ENCODE assay signal across 24 mouse cellular contexts in the genomic region with DNA sequence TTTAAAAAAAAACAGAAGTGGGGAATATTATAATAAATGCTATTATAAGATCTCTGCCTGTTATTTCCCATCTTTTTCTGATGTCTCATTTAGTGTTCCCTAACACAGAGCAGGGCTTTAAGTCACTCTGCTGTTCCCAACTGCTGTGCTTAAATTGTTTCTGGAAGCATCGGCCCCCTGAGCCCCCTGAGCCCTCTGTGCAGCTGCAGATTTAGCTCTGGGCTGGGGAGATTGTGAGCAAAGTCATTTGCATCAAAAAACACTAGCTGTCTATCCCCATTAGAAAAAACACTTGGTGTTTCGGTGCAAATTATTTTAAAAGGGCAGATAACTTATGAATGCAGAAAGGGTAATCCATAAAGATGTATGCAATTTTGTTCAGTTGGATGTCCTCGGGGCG.
DNase-seq lines count a peak whose midpoint lies in the region; ATAC-seq and TF ChIP-seq lines count a peak whose summit lies in the region.
"Had no signal": no experiment of that assay in that cellular context is flagged by ENCODE, and none has a peak within 500 bp of the region (broad histone marks: within the 10 kb centered on the region; RNA-seq: fewer than 3 reads in every experiment).

No protein-coding gene starts in this region.

- H3K4me3 ChIP-seq in heart, embryonic 10.5 days = no peak overlapping the region
- H3K4me3 ChIP-seq in limb, embryonic 12.5 days (replicated peaks) = no peak overlapping the region
- H3K4me3 ChIP-seq in limb, embryonic 10.5 days = no peak overlapping the region
- no peak overlapping the region for H3K4me3 ChIP-seq in forebrain, embryonic 16.5 days (replicated peaks; ENCODE audit: low read length)
- H3K4me3 ChIP-seq: embryonic facial prominence, embryonic 13.5 days; heart, embryonic 15.5 days; limb, embryonic 13.5 days; lung, embryonic 15.5 days had no signal

- TF ChIP-seq POLR2A in brain, embryonic 14.5 days (IDR thresholded peaks at IDR 0.05; ENCODE audit: borderline replicate concordance, extremely low read depth, insufficient read depth, insufficient read length, poor library complexity, severe bottlenecking) = no peak

- TF ChIP-seq CTCF in brain, embryonic 14.5 days (IDR thresholded peaks at IDR 0.05; ENCODE audit: borderline replicate concordance, extremely low read depth, insufficient read depth, insufficient read length) = no peak

- no peak overlapping the region for H3K4me2 ChIP-seq in limb, embryonic 12.5 days
- H3K4me2 ChIP-seq in forebrain, embryonic 16.5 days (ENCODE audit: low read length) = no peak overlapping the region
- H3K4me2 ChIP-seq: embryonic facial prominence, embryonic 13.5 days; heart, embryonic 15.5 days; limb, embryonic 13.5 days; liver, embryonic 11.5 days; lung, embryonic 15.5 days had no signal

- 80% methylated on average over 4 of the region's 4 CpGs for WGBS in heart, embryonic 10.5 days
- 58% methylated on average over 4 of the region's 4 CpGs for WGBS in limb, embryonic 12.5 days
- 71% methylated on average over 4 of the region's 4 CpGs for WGBS in limb, embryonic 10.5 days
- 27% methylated on average over 4 of the region's 4 CpGs for WGBS in forebrain, embryonic 16.5 days

- intact Hi-C loops in left cerebral cortex, postnatal 36 days (cut with DNase I) = no loop called here

- no peak overlapping the region for H3K27ac ChIP-seq in heart, embryonic 10.5 days
- 0 out of 2 replicates have a peak overlapping the region, but pooled peaks have one; percentile 29 for H3K27ac ChIP-seq in limb, embryonic 12.5 days
- no peak overlapping the region for H3K27ac ChIP-seq in limb, embryonic 10.5 days
- H3K27ac ChIP-seq in forebrain, embryonic 16.5 days (ENCODE audit: low read length) = no peak overlapping the region; the same call in 1 of the 2 replicates
- H3K27ac ChIP-seq: embryonic facial prominence, embryonic 13.5 days; heart, embryonic 15.5 days; limb, embryonic 13.5 days; lung, embryonic 15.5 days had no signal

- H3K36me3 ChIP-seq in heart, embryonic 10.5 days = no peaks in the 10 kb centered on the region
- no peaks in the 10 kb centered on the region for H3K36me3 ChIP-seq in limb, embryonic 12.5 days
- H3K36me3 ChIP-seq in limb, embryonic 10.5 days = no peaks in the 10 kb centered on the region
- H3K36me3 ChIP-seq in forebrain, embryonic 16.5 days (ENCODE audit: control insufficient read depth, insufficient read depth) = no peaks in the 10 kb centered on the region
- H3K36me3 ChIP-seq: embryonic facial prominence, embryonic 13.5 days; heart, embryonic 15.5 days; limb, embryonic 13.5 days; lung, embryonic 15.5 days had no signal

- no peaks in the 10 kb centered on the region for H3K9me3 ChIP-seq in heart, embryonic 10.5 days
- no peaks in the 10 kb centered on the region for H3K9me3 ChIP-seq in limb, embryonic 12.5 days
- H3K9me3 ChIP-seq in limb, embryonic 10.5 days (replicated peaks) = no peaks in the 10 kb centered on the region
- H3K9me3 ChIP-seq in forebrain, embryonic 16.5 days (ENCODE audit: control insufficient read depth, low read length) = no peaks in the 10 kb centered on the region
- H3K9me3 ChIP-seq: embryonic facial prominence, embryonic 13.5 days; heart, embryonic 15.5 days; limb, embryonic 13.5 days; lung, embryonic 15.5 days had no signal

- no peaks in the 10 kb centered on the region for H3K27me3 ChIP-seq in heart, embryonic 10.5 days (ENCODE audit: insufficient read depth, poor library complexity, severe bottlenecking)
- no peaks in the 10 kb centered on the region; the same call in 1 of the 2 replicates for H3K27me3 ChIP-seq in limb, embryonic 12.5 days
- no peaks in the 10 kb centered on the region for H3K27me3 ChIP-seq in limb, embryonic 10.5 days (ENCODE audit: low read depth, poor library complexity, severe bottlenecking)
- no peaks in the 10 kb centered on the region for H3K27me3 ChIP-seq in forebrain, embryonic 16.5 days (replicated peaks; ENCODE audit: control insufficient read depth, insufficient read depth, low read length)
- H3K27me3 ChIP-seq: embryonic facial prominence, embryonic 13.5 days; heart, embryonic 15.5 days; lung, embryonic 15.5 days had no signal

- ATAC-seq in limb, embryonic 12.5 days (ENCODE audit: insufficient number of reproducible peaks, insufficient read depth, low FRiP score, low TSS enrichment, low read depth) = no peak
- peak; percentile 76; the same call in 1 of the 2 replicates for ATAC-seq in forebrain, embryonic 16.5 days
- ATAC-seq: CD4-positive, CD25-positive, alpha-beta regulatory T cell, adult 4 months; intestine, postnatal 0 days had no signal

- H3K9ac ChIP-seq in limb, embryonic 12.5 days (replicated peaks) = no peak overlapping the region
- H3K9ac ChIP-seq in forebrain, embryonic 16.5 days (replicated peaks; ENCODE audit: low read depth, low read length) = no peak overlapping the region
- H3K9ac ChIP-seq: embryonic facial prominence, embryonic 13.5 days; heart, embryonic 15.5 days; limb, embryonic 13.5 days; lung, embryonic 15.5 days had no signal

- DNase-seq in heart, embryonic 10.5 days (ENCODE audit: low spot score) = peak; percentile 35
- DNase-seq in heart, adult 18-20 months = no peak
- DNase-seq in limb, embryonic 10.5 days (ENCODE audit: low spot score) = no peak
- DNase-seq in brain, embryonic 14.5 days (ENCODE audit: low read depth) = peak; percentile 85
- DNase-seq in left cerebral cortex, postnatal 36 days (ENCODE audit: low spot score in 2 of 2) = no peak
- DNase-seq: adrenal gland, postnatal 25 days; cerebellum, adult 18-20 months; cerebellum, postnatal 10 days; gastrocnemius, postnatal 10 days; kidney, adult 9 months; kidney, postnatal 10 days; lung, postnatal 36 days; retina, postnatal 1 day; right cerebral cortex, postnatal 14 days; thymus, postnatal 4 days had no signal

- peaks cover 3% of the 10 kb centered on the region; the same call in 1 of the 2 replicates for H3K4me1 ChIP-seq in heart, embryonic 10.5 days
- peaks cover 11% of the 10 kb centered on the region for H3K4me1 ChIP-seq in limb, embryonic 12.5 days (replicated peaks)
- peaks cover 8% of the 10 kb centered on the region for H3K4me1 ChIP-seq in limb, embryonic 10.5 days
- H3K4me1 ChIP-seq in forebrain, embryonic 16.5 days (replicated peaks; ENCODE audit: control insufficient read depth, insufficient read depth, low read length) = peaks cover 6% of the 10 kb centered on the region
- H3K4me1 ChIP-seq: heart, embryonic 15.5 days; lung, embryonic 15.5 days had no signal

Comparison
In these comparisons a context has a peak if more than half of its experiments do, and no peak if none do; other contexts are left out.
1. DNase-seq: peak in heart, embryonic 10.5 days (single experiment) and brain, embryonic 14.5 days (single experiment); none in heart, adult 18-20 months (0 of 2), limb, embryonic 10.5 days (single experiment) and left cerebral cortex, postnatal 36 days (0 of 2).